Mouse (Mus musculus) embryo, embryonic 10 days (tissue): Measurements from ENCODE around the gene Ccnyl1.

Experiments
- DNase-seq: peaks from one replicate; pipeline ENCODE4 v3.0.0-alpha.2; 2015; ENCODE audit warnings: low spot score

Gene Ccnyl1

DNA sequence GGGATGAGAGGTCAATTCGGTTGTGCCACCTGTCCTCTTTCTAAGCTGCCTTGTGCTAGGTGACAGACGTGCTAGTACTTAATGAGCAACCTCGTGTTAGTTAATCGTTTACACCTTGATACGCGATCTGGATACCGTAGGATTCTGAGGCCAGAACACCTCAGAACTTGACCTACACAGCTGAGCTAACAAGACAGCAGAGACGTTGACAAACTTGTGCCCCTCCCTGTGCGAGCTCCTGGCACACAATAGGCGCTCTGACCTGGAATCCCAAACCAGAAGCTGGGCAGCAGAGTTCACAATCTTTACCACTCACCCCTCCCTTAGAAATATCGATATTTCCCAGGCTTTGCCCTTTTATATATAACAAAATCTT, 47.9 kb downstream of the Ccnyl1 start:
- peak; percentile 45 for DNase-seq

- peak; percentile 72 for DNase-seq
These were observed 48.4 kb downstream of the Ccnyl1 start for GRCm38 (mm10) chr1:64738661-64739082.

- no peak for DNase-seq
These were observed 52.6 kb downstream of the Ccnyl1 start for GRCm38 (mm10) chr1:64742741-64743408.

DNA sequence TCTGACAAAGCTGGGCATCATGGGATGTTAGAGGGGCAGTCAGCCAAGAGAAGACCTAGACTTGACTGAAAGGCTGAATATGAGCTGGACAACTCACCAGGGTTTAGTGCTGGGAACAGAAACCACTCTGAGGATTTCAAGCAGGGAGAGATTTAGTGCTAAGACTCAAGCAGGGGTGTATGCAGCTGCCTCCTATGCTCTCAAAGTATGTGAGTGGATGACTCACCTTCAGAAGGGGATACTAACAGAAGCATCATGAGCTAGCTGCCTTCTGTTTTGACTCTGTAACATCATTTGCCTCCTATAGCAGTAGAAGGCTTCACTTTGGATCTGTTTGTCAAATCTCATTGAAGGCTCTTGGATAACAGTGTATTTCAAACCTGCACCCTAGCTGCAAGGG, 54.4 kb downstream of the Ccnyl1 start:
- no peak for DNase-seq

DNA sequence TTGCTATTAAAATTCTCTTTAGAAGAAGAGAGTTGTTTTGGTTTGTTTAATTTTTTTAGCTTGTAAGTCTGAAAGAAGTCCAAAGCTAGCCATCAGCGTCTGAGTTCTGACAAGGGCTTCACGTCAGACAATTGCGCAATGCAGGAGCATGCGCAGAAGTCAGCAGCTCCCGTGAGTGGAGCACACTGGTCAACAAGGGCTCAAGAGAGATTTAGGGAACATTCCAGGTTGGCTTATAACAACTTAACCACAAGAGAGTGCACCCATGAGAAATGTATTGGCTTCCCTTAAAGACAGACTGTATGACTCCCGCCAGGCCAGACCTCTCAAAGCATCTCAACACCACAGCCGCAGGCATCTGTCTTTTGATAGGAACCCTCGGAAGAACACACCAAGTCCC, 62.9 kb downstream of the Ccnyl1 start:
- DNase-seq: no peak

- peak; percentile 17 for DNase-seq
These were observed 63.4 kb downstream of the Ccnyl1 start for GRCm38 (mm10) chr1:64753668-64754067.

GRCm38 (mm10) chr1:64754658-64755057, 64.4 kb downstream of the Ccnyl1 start:
- DNase-seq: no peak

- DNase-seq: no peak
These were observed 65.8 kb downstream of the Ccnyl1 start for GRCm38 (mm10) chr1:64755971-64756639.

- no peak for DNase-seq
These were observed 66.4 kb downstream of the Ccnyl1 start for GRCm38 (mm10) chr1:64756640-64757030.

GRCm38 (mm10) chr1:64757254-64757653, 67.0 kb downstream of the Ccnyl1 start:
- no peak for DNase-seq

- no peak for DNase-seq
These were observed 67.5 kb downstream of the Ccnyl1 start for GRCm38 (mm10) chr1:64757766-64758165.

GRCm38 (mm10) chr1:64761646-64762045, 71.4 kb downstream of the Ccnyl1 start:
- DNase-seq: no peak

DNA sequence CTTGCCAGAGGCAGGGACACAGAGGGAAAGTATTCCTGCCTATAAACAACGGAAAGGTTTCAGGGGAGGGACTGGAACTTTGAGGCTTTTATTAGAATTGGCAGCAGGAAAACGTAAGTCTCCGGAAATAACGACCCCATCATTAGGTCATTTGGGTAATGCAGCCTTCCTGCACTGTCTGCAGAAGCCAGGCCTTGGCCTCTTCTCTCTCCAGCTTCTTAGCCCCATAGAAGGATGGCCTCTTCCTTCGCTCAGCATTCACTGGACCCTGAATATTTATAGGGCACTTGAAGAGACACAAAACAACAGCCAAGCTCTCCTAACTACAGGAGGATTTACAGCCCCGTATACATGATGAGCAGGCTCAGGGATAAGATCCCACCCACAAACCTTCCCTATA, 79.9 kb downstream of the Ccnyl1 start:
- no peak for DNase-seq

- DNase-seq: no peak
These were observed 83.0 kb downstream of the Ccnyl1 start for GRCm38 (mm10) chr1:64773305-64773704.
